Mouse (Mus musculus) spleen, adult 12 weeks (tissue): ENCODE data around the gene Celsr1.
A peak's percentile ranks its signal among the peaks of the same experiment; 100 is the strongest.
"Not testable (repeated sequence)": the region's sequence is repeated elsewhere in the genome, so short reads cannot be mapped to it uniquely, and the experiment has no call there.

Source experiments
- DNase-seq: peaks from one replicate; pipeline ENCODE4 v3.0.0; 2022; ENCODE audit warnings: low spot score

The Celsr1 gene

DNA sequence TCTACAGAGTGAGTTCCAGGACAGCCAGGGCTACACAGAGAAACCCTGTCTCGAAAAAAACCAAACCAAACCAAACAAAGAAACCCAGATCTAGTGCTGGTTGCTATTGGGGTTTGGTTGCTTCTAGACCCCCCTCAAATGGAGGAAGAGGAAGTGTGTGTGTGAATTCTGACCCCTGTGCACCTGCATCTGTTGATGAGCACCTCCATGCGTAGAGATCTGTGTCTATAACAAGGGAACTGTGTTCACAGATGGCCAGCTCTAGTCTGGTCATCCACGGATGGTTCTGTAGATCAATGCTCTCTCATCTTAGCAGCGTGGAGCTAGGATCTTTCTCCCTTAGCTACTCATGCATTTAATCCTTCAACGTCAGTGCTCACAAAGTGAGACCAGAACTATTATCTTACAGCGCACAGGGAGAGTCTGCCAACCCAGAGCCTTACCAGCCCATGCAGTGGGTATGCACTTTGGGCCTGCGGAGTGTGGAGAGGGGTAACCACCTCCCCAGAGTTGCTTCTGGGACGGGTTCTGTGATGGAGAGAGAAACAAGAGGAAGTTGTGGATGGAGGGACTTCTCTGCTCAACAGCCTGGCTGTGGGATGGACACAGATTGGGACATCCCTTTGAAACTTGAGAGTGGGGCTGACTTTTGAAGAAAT, 30.7 kb upstream of the Celsr1 start:
- DNase-seq, result no peak

DNA sequence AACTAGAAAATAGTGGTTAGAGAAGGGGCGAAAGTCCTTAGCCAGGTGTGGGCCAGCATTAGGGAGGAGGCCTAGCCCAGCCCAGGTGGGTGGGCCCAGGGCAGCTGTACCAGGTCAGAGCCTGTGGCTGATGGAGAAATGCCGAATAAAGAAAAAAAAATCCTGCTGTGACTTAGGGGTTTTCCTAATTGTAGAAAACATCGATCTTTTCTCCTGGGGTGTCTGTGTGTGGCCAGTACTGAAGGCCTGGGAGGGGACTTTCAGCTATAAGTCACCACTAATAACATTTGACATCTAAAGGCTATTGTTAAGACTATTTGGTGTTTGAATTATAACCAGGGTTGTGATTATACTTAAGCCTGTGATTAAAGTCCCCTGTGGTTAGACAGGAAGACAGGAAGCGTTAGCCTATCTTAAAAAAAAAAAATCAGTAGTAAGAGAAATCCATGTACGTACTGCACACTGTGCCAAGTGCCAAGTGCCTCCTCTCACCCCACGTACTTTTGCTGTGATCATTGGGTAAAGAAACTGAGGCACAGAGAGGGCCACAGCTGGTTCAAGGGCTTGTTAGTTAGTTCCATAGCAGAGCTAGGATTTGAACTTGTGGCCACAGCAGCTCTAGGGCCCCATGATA, 28.4 kb upstream of the Celsr1 start:
- DNase-seq, result no peak

DNA sequence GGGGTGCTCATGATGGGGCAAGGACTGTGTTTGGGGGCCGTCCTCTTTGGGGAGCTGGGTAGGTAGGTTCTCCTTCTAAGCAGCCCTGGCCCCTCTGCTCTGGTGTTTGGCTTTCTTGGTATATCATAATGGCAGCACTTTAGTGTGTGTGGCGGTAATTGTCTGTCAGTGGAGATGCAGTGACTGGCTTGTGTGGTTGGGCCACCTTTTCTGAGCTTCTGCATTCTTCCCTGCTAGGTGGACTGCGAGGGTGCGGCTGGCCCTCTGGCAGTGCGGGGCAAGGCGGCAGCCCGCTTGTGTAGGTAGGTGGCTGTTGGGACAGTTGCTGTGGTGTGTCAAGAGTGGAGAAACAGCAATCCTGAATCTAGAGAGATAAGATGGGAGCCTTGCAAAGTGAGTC, 27.6 kb upstream of the Celsr1 start:
- DNase-seq, result no peak

DNA sequence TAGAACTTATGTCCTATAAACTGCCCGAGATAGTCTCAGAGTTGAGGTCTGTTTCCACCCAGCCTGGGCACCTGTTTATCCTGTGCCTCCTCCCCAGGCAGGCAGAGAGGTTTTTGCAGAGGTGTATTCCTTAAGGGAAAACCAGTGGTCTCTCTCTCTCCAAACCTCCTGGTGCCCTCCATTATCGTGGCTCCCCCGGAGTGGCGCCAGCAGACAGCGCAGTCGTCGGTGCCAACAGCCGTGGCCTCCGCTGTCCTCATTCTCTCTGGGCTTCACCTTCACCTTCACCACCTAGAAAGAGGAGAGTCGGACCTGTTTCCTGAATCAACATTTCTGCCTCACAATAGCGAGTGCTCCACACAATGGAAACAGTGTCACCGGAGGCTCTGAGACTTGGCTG, 27.0 kb upstream of the Celsr1 start:
- no peak for DNase-seq

DNA sequence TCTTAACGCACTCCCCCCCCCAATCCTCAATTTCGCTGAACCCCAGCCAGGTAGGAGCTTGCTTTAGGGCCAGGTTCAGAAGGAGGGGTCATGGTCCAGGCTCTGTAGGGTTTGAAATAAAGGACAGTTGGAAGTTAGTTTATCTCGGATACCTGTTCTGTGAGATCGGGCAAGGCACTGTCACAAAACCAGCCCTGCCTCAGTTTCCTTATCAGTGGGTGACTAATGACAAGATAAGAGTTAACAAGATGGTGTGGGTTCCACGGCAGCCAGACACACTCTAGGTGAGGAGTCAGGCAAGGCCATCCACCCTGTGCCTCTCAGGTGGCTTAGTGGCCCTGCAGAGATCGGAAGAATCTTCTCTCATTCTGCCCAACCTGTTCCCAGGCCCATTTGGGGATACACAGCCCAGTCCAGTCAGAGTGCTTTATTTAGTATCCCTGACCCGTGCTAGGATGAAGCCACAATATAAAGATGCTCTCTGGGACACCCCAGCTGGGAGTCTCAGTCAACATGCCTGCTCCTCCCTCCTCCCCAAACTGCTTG, 26.3 kb upstream of the Celsr1 start:
- DNase-seq, result no peak

DNA sequence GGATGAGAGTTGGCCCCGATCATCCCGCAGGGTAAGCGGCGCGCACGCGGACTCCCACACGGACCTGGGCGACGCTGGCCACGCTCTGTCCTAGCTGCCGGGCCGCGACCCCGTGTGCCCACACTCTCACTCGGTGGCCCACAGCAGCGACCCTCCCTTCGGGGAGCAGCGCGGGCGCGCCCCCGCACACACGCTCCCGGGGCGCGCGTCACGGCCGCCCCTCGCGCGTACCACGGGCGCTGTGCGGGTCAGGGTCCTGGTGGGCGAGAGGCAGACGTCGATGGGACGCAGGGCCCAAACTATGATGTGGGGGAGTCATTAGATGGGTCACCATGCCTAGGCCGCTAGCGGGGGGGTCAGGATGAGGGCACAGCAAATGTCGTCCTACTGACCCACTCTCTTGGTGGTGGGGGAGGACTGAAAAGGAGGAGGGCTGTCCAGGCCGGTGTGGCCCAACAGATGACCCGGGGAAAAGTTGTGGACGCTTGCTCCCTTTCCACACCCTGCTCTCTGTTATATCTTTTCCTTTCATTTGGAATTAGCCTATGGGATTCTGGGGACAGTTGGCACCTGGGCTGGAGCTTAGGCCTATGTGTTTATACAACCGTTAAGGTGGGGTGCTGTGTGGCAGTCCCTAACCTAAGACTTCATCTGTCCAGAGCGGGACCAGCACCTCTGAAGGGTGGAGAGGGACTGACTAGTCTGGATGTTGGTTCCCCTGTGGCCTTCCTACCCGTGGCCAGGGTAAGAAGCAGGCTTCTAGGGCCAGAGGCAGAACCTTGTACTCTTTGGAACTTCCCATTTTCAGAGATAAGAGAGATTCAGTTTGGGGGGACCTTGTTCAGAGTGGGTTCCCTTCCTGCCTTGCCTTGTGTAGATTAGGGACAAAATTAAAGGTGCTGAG, 25.6 kb upstream of the Celsr1 start:
- no peak for DNase-seq

DNA sequence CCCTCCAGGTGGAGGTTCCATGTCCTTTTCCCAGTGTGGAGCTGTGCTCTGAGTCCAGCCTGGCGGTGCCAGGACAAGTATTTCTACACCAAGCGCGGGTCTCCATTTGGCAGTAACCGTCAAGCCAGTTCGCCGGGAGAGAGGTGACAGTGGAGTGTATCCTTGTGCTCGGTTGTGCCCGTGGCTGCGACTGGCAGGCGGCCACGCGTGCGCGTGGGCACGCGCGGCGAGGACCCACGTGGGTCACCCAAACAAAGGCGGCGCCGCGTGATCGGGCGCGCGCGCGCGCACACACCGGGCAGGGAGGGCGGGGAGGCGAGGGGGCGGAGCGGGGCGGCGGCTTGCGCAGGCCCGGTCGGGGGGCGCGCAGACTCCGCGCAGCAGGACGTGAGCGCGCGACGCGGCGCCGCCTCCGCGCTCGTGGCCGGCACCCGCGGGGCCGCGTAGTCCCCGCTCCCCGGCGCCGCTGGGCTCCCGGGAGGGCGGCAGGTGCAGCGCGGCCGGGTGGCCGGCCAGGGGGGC, 24.9 kb upstream of the Celsr1 start:
- peak; percentile 65 for DNase-seq

DNA sequence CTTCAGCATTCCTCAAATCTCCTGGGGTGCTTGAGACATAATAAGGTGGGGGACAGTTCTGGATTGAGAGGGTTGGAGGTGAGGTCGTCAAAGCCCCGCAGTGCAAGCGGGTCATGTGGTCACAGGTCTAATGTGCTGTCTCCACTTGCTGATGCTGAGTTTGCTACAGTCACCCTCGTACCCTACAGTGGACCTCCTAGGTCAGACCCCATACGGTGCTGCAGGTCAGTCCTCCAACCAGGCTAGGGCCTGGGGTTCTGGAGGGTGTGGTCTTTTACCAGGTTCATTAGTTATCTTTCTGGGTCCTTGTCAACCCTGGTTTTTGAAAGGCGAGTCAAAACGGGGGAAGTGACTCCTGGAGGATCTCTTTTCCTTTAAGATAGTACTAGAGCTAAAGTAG, 24.3 kb upstream of the Celsr1 start:
- no peak for DNase-seq

DNA sequence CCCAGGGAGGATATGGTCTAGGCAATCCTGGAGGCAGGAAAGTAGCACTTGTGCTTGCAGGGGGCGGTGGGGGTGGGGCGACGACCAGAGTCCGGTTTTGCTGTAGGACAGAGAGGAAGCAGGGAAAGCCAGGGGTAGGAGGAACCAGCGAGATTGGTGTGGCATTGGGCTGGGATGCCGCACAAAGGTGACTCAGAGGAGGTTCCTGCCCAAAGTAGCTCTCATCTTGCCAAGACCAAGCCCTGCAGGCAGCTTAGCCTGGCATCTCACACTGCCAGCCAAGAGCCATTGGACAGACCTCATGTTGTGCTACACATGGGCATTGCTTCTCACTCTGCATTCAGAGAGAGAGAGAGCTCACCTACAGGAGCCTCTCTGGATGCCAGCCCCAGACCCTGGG, 23.8 kb upstream of the Celsr1 start, which contains the start of gene Gramd4:
TSS of gene Gramd4 (plus strand) at position 283 of the 400 bp plus-strand sequence.
- no peak for DNase-seq

DNA sequence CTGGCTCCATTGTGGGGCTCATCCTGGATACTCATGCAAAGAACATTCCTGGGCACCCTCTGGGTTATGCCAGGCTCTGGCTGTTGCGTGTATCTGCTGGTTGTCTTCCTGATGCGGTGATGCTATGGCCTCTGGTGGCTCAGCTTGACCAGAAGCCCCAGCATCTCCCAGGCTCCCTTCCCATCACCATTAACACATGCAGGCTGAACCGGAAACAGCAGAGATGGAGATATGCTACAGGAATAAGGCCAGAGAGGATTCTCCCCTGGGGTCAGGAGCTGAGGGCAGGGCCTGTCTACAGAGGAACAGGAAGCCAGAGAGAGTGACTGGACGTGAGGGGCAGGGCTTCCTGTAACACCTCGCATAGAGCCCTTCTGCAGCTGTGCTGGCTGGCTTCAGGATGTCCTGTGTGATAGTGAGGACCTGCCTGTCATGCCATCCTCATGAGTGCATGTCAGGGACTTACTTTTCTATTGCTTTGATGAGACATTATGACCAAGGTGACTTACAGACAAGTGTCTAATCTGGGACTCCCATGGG, 22.7 kb upstream of the Celsr1 start:
- DNase-seq, result no peak

DNA sequence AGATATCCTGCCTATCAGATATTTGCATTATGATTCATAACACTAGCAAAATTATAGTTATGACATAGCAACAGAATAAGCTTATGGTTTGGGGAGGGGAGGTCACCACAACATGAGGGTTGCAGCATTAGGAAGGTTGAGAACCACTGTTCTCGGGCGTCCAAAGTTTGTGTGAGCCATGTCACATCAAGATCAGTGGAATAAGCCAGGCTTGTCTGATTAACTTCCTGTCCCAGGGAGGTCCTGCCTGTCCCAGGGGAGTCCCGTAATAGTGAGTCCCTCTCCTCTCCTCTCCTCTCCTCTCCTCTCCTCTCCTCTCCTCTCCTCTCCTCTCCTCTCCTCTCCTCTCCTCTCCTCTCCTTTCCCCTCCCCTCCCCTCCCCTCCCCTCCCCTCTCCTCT, 21.3 kb upstream of the Celsr1 start:
- DNase-seq, result not testable (repeated sequence)

DNA sequence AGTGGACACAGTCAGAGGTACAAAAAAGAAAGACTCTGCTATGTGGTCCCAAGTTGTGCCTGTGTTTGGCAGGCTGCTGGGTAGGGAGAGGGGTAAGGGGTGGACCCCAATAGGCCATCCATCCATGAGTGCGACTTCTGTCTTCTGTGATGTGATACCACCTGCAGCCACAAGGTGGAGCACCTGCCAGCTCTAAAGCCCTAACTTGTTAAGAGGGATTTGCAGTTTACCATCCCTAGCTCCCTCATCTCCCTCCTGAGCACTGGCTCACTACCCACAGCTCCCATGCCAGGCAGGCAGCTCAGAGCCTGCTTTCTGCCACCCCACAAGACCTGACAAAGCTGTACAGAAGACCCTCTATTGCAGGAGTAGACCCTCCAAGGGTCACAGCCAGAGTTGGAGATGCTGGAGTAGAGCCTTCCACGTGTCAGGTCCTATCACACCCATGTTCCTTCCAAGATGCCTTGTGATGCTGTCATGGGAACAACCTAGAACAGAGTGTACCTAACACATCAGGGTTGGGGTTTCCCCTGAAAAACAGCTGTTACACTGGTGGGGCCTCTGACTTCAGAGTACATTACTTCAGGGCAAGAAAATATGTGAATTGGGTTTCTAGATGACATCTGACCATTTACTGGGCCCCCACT, 20.4 kb upstream of the Celsr1 start:
- DNase-seq, result peak; percentile 73

DNA sequence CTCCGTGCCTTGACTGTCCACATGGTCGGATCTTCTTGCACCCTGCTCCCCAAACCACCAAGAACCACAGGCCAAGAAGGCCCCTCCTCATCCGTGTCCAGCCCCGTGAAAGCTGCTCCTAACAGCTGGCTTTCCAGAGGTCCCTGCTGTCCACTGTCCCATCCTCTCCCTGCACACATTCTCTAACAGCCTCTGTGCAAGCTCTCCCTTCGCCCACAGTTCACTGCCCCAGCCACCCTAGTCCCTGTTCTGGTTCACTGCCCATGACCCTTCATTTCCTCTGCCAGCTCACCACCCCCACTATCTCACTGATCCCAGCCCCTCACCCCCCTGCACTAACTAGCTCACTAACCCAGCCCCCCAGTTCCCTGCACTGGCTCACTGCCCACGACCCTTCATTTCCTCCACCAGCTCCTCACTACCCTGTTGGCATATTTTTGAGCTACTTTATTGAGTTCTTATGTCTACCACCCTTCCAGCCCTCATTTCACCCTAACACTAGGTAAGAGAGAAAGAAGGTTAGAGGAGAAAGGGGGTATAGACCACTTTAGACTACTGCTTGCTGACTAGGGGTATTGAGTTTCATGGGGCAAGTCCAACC, 18.4 kb upstream of the Celsr1 start:
- DNase-seq, result no peak

DNA sequence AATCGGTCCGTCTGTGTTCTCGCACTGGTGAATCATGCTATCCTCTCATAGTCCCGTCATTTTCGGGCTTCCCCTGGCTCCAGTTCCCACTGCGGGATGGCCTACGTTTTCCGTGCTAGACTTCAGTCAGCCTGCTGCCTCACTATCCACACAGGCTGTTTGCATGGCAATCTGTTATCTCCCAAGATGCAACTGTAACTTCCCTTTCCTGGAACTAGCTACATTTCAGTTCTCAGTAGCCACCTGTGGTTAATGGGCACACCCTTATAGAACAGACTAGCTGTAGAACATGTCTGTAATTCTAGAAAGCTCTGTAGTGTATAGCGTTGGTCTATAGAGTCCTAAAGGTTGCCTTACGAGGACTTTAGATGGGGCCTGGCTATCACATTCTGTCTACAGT, 17.6 kb upstream of the Celsr1 start:
- DNase-seq, result no peak

DNA sequence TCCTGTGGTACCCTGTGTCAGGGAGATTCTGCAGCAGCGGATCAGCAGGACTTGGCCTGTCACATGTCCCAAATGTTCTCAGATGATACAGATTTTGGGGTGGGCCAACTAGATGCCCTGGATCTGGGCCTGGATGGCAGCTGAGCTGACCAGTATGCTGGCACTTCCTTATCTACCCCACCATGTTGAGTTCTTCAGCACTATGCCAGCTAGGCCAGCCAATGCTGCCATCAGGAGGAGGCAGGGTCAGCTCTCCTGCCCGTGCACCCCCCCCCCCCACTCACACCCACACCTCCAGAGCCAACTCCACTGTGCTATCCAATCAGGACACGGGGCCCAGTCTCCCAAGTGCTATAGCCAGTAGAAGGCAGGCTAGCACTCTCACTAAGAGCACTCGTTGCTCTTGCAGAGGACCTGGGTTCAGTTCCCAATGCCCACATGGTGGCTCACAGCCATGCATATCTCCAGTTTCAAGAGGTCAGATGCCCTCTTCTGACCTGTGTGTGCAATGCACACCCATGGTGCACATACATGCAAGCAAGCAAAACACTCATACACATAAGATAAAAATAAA, 16.7 kb upstream of the Celsr1 start:
- no peak for DNase-seq

DNA sequence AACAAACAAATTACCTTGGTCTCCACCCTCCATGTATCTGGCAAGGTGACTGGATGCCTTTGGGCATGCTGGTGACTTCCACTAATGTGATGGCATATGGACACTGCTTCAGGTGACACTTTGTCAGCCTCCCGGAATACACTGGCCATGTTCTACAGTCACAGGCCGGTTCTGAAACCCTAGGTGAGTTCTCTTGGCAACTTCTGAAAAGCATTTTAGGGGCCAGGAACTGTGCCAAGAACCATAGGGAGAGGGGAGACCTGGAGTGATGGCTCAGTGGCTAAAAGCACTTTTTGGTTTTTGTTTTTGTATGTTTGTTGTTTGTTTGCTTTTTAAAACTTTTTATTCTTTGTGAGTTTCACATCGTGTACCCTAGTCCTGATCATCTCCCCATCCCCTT, 15.9 kb upstream of the Celsr1 start:
- no peak for DNase-seq

DNA sequence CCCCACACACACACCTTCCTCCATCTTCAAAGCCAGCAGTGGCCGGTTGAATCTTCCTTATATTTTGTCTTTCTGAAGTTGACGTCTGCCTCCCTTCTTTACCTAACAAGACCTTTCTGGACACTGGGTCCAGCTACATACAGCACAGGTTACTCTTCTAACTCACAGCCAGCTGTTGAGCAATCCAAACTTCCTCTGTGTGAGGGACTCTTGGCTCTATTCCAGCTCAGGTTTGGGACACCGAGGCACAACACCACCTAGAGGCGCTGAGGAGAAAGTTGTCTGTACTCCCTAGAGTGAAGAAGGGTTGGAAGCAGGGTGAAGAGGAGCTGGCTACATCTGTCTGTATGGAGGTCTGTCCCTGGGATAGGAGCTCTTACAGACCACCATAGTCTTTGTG, 8.8 kb upstream of the Celsr1 start:
- DNase-seq, result no peak

DNA sequence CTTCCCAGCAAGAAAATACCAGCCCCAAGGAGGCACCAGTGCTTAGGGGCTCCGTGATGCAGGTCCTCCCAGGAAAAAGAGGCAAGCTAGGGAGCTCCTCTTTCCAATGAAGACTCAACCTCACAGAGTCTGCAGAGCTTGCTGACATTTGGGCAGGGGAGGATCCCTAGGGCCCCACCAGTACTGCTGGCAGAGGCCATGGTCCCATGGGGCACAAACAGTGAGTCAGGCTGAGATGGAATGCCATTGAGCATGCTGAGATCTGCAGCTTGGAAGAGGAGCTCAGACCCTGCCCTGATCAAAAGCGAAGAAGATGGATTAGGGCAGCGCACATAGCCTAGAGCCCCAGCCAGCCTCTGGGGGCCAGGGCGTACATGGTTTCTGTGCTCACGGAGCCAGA, 7.8 kb upstream of the Celsr1 start:
- no peak for DNase-seq

DNA sequence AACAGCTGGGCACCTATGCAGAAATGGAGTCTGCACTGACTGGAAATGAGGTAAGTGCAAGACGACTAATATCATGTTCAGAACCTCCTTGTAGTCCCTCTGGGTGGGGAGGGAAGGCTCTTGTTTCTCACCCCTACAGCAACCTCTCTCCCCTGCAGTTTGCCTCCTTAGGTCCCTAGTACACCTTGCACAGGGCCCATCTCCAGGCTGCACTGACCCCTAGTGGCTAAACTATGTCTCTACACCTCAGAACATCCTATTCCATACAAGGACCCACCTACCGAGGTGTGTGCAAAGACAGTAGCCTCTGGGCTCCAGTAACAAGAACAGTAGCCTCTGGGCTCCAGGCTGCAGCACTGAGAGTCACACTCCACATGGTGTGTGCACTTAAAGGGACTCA, 5.2 kb upstream of the Celsr1 start:
- peak; percentile 66 for DNase-seq

DNA sequence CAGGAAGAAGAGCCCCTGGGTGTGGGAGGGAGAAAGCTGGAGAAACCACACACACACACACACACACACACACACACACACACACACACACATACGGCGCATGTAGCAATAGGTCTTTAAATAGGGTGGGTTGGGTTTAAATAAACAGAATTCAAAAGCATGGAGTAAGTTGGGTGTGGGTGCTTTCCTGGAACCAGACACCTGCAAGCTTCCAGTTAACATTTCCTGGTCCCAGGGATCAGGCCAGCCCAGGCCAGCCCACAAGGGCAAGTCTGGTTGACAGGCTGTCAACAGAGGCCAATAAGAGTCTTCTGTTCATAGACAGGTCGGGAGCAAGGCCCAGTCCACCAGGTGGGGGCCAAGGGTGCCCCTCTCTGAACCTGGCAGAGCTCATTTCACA, 2.3 kb upstream of the Celsr1 start:
- no peak for DNase-seq

DNA sequence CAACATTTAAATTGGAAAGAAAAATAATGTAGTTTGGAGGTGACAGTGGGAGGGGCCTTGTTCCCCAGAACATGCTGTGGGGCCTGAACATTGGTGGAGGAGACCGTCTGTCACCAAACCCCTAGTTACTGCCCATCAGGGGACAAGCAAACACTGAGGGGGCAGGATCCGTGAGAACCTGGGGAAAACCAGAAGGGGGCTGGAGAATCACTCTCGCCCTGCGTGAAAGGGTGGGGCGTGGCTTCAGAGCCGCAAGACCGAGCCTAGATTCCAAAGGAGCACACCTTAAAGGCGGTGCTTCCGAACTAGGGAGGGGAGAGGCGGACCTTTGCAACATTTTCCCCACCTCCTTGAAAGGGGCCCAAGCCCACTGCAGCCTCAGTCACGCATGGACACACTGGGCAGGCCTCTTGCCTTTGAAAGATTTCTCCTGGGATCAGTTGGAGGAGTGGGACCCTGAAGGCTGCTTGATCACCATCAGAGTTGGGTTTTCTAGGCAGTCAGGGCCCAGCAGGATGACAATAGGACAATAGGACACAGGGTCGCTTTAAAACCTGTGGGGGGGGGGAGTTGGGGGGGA, 1.3 kb upstream of the Celsr1 start:
- no peak for DNase-seq
